Mouse (Mus musculus) kidney, adult 9 months (tissue): ENCODE measurements at regions not wholly inside any gene's neighbourhood (a gene's known extent, or its start where the extent isn't known, plus 50 kb on each side); places are given as distances from the start of the nearest gene placed in this dataset.
A peak's percentile ranks its signal among the peaks of the same experiment; 100 is the strongest.
"Not testable (repeated sequence)": the region's sequence is repeated elsewhere in the genome, so short reads cannot be mapped to it uniquely, and the experiment has no call there.

Experiments used
- DNase-seq: peaks from one replicate; pipeline ENCODE4 v3.0.0; 2022

DNA sequence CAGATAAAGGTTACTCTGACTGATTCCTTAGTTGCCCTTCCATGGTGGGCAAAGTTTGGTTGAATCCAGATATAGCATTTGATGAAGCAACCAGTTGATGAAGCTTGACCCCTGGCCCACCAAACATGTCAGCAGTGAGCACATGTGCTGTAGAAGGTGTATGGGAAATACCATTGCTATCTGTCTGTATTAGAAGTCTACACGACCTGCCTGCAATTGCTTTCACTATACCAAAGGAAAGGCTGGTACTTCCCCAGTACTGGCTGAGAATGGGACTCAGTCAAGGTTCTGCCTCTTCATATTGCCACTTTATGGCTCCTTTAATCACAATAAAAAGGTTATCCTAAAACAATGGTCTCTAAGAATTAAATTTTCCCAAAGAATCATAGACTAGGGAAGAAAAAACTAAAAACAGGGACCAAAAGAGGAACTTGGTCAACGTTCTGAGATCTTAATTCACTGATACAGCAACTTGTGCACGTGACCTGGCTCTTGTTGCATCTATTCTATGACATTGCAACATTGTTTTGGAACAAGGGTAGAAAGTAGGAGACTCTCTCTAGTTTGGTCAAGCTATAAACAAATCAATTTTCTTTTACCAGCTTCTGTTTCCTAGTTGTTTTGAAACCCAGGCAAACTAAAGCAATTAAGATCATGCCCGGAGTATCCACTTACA is 284.0 kb downstream of the Rapgef2 start:
- no peak for DNase-seq

- DNase-seq = no peak
These were observed 284.6 kb downstream of the Rapgef2 start for GRCm38 (mm10) chr3:79001754-79002153.

DNA sequence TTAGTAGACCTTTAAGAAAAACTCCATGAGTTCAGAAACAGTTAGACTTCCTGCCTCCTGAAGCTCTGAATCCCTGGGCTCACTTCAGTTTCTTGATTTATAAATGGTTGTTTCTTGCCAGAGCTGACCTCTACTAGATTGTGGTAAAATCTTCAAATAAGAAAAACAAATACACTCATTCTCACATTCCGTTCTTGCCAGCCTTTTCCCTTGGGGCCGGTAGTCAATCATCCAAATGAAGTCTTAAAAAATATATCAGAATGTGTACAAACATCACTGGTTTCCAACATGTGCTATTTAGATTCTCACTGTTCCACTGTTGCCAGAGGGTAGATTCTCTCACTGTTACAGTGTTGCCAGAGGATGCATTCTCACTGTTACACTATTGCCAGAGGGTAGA is 286.0 kb downstream of the Rapgef2 start:
- DNase-seq = no peak

- no peak for DNase-seq
These were observed 286.5 kb downstream of the Rapgef2 start for GRCm38 (mm10) chr3:78999803-79000202.

DNA sequence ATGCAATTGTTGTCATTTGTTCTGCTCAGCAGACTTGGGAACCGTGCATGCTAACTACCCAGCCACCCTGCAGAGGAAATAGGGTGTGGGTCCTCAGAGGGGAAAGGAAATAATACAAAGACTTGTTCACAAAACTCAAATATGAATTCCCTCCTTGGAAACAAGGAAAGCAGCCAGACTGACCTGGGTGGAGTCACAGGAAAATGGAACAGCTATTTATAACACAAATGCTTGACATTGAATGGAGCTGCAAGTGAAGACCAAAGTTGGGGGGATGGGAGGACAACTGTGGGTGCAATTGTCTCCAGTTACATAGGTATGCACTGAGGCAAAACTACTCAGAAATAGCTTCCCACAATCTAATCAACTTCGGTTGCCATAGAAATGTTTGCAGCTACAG is 298.2 kb downstream of the Rapgef2 start:
- DNase-seq = peak; percentile 47

GRCm38 (mm10) chr3:78986726-78987125 is 299.6 kb downstream of the Rapgef2 start:
- no peak for DNase-seq

DNA sequence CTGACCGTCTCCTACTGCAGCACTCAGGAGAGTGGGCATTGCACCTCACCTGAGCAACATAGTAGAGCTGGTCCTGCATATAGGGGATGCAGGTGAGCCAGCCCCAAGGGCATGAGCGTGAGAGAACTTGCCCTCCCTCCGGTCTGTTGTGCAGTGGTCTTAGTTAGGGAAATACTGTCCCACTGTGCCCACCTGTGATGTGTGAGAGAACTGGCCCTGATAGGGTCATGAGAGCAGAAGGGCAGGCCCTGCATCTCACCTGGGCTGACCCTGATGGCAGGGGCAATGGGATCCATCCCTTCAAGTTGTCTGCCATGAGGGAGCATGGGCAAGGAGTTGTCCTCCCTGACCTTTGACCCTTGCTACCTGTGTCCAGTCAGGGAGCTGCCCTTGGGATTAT is 305.3 kb downstream of the Rapgef2 start:
- no peak for DNase-seq

- DNase-seq = no peak
These were observed 307.5 kb downstream of the Rapgef2 start for GRCm38 (mm10) chr3:78978781-78979180.

GRCm38 (mm10) chr3:78966683-78967549 is 319.4 kb downstream of the Rapgef2 start:
- DNase-seq = not testable (repeated sequence)

GRCm38 (mm10) chr3:78964231-78964858 is 322.0 kb downstream of the Rapgef2 start:
- no peak for DNase-seq

GRCm38 (mm10) chr3:78958781-78959180 is 327.5 kb downstream of the Rapgef2 start:
- peak; percentile 45 for DNase-seq

DNA sequence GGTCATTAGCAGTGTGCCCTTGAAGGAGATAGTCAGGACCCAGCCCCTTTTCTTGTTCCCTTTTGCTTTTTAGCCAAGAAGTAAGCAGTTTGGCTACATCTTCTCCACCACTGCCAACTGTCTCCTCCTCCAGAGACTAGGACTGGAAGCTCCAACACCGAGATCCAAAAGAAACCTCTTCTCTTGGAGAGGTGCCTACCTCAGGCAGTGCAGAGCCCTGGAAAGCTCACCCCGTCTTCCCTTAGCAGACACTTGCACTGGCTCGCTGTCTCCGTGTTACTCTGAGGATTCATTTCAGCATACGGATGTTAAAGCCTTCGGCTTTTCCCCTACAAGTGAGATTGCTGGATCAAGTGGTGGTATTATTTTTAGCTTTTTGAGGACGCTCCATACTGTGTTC is 331.0 kb downstream of the Rapgef2 start:
- no peak for DNase-seq

DNA sequence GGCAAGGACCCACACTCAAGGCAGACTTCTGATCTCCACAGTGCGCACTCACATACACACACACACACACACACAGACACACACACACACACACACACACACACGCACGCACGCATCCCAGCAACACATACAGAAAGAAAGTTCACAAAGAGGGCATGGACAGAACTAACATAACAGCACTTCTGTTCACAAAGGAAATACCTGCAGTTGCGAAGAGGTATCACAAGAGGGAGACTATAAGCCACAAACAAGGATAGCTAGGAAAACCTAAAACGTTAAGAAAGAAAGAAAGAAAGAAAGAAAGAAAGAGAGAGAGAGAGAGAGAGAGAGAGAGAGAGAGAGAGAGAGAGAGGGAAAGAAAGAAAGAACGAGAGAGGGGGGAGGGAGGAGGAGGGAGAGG is 336.9 kb downstream of the Rapgef2 start:
- not testable (repeated sequence) for DNase-seq

GRCm38 (mm10) chr3:78948700-78949099 is 337.6 kb downstream of the Rapgef2 start:
- DNase-seq = no peak

GRCm38 (mm10) chr3:78948171-78948570 is 338.1 kb downstream of the Rapgef2 start:
- DNase-seq = peak; percentile 71

- no peak for DNase-seq
These were observed 339.1 kb downstream of the Rapgef2 start for GRCm38 (mm10) chr3:78947183-78947582.

GRCm38 (mm10) chr3:78944185-78944584 is 342.1 kb downstream of the Rapgef2 start:
- DNase-seq = no peak

- no peak for DNase-seq
These were observed 353.3 kb downstream of the Rapgef2 start for GRCm38 (mm10) chr3:78932975-78933374.

GRCm38 (mm10) chr3:78919850-78920249 is 366.5 kb downstream of the Rapgef2 start:
- DNase-seq = no peak

- DNase-seq = peak; percentile 59
These were observed 366.9 kb downstream of the Rapgef2 start for GRCm38 (mm10) chr3:78919407-78919806.

- DNase-seq = no peak
These were observed 378.0 kb downstream of the Rapgef2 start for GRCm38 (mm10) chr3:78908196-78908844.

DNA sequence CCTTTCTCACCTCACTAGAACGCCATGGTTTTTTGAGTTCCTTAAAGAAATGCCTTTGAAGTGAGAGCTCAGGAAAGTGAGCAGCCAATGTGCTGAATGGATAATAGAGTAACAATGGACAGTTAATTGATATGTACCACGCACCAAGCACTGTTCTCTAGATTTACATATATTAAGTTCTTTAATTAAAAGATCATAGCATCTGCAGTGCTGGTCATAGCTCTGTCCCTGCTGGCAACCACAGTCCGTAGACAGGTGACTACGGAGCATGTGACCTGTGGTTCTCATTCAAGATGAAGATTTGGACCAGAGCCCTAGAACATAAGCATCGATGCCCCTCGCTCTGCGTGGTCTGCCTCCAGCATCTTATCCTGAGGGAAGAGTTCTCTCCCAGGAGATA is 378.5 kb downstream of the Rapgef2 start:
- DNase-seq = no peak

GRCm38 (mm10) chr3:78901838-78902484 is 384.4 kb downstream of the Rapgef2 start:
- DNase-seq = peak; percentile 31
